Mouse (Mus musculus): ENCODE measurements at regions not wholly inside any gene's neighbourhood (a gene's known extent, or its start where the extent isn't known, plus 50 kb on each side); places are given as distances from the start of the nearest gene placed in this dataset.

DNA sequence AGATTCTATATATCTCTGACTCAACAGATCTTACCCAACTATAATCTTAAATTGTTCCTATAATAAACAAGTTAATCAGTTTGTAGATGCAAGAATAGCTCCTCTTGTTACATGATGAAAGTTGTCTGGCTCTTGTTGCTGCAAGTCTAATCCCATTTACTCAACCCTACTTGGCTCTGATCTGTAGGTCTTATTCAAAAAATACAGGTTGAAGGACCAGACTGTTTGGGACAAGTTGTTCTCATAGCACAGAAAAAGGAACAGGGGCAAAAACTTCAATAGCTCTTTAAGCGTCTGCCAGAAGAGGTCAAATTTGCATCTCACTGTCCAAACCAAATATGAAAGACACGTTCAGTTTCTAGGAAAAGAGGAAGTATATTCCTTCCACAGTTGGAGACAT is 587.3 kb upstream of the B3galt2 start:
- TF ChIP-seq POLR2A (IDR thresholded peaks at IDR 0.05; ENCODE audit: borderline replicate concordance, extremely low read depth, insufficient read depth, insufficient read length, poor library complexity, severe bottlenecking) (no peak), CTCF (IDR thresholded peaks at IDR 0.05; ENCODE audit: borderline replicate concordance, extremely low read depth, insufficient read depth, insufficient read length) (no peak)
